Mouse (Mus musculus) forelimb bud, embryonic 11.5 days (tissue): ENCODE measurements around the gene Wnk1.
"Not testable (repeated sequence)": the region's sequence is repeated elsewhere in the genome, so short reads cannot be mapped to it uniquely, and the experiment has no call there.

ENCODE experiments used
- DNase-seq: peaks from one replicate; pipeline ENCODE4 v3.0.0-alpha.2; 2012; ENCODE audit warnings: low read depth, low spot score

The Wnk1 gene

GRCm38 (mm10) chr6:120038366-120039255 lies at the start of gene Wnk1:
TSS of gene Wnk1 (minus strand) at chr6:120038672.
- peak; percentile 99 for DNase-seq

GRCm38 (mm10) chr6:120087041-120087440 lies 48.6 kb upstream of the Wnk1 start:
- DNase-seq: not testable (repeated sequence)

- DNase-seq: no peak
Observed at GRCm38 (mm10) chr6:120085832-120086231, 47.4 kb upstream of the Wnk1 start.

- no peak for DNase-seq
Observed at GRCm38 (mm10) chr6:120084983-120085382, 46.5 kb upstream of the Wnk1 start.

GRCm38 (mm10) chr6:120083442-120083841 lies 45.0 kb upstream of the Wnk1 start:
- no peak for DNase-seq

GRCm38 (mm10) chr6:120082951-120083411 lies 44.5 kb upstream of the Wnk1 start:
- DNase-seq: no peak

- DNase-seq: no peak
Observed at GRCm38 (mm10) chr6:120082251-120082950, 43.9 kb upstream of the Wnk1 start.

GRCm38 (mm10) chr6:120081516-120081915 lies 43.0 kb upstream of the Wnk1 start:
- DNase-seq: no peak

- no peak for DNase-seq
Observed at GRCm38 (mm10) chr6:120079547-120079946, 41.1 kb upstream of the Wnk1 start.

- no peak for DNase-seq
Observed at GRCm38 (mm10) chr6:120076619-120077450, 38.4 kb upstream of the Wnk1 start.

GRCm38 (mm10) chr6:120072630-120073029 lies 34.2 kb upstream of the Wnk1 start:
- no peak for DNase-seq

- no peak for DNase-seq
Observed at GRCm38 (mm10) chr6:120069546-120069945, 31.1 kb upstream of the Wnk1 start.

GRCm38 (mm10) chr6:120065552-120066177 lies 27.2 kb upstream of the Wnk1 start:
- no peak for DNase-seq

- no peak for DNase-seq
Observed at GRCm38 (mm10) chr6:120064627-120065026, 26.2 kb upstream of the Wnk1 start.

- DNase-seq: no peak
Observed at GRCm38 (mm10) chr6:120062934-120063333, 24.5 kb upstream of the Wnk1 start.

- DNase-seq: no peak
Observed at GRCm38 (mm10) chr6:120055666-120056540, 17.4 kb upstream of the Wnk1 start.

GRCm38 (mm10) chr6:120054412-120054811 lies 15.9 kb upstream of the Wnk1 start:
- no peak for DNase-seq

GRCm38 (mm10) chr6:120047705-120048292 lies 9.3 kb upstream of the Wnk1 start:
- DNase-seq: no peak

GRCm38 (mm10) chr6:120045406-120045805 lies 6.9 kb upstream of the Wnk1 start:
- no peak for DNase-seq
